Mouse (Mus musculus) ZHBTc4 (cell line): ENCODE measurements at regions not wholly inside any gene's neighbourhood (a gene's known extent, or its start where the extent isn't known, plus 50 kb on each side); places are given as distances from the start of the nearest gene placed in this dataset.
A peak's percentile ranks its signal among the peaks of the same experiment; 100 is the strongest.

ENCODE experiments used
- DNase-seq: peaks from one replicate; pipeline ENCODE4 v3.0.0-alpha.2; 2011; ENCODE audit warnings: low read depth, low spot score

DNA sequence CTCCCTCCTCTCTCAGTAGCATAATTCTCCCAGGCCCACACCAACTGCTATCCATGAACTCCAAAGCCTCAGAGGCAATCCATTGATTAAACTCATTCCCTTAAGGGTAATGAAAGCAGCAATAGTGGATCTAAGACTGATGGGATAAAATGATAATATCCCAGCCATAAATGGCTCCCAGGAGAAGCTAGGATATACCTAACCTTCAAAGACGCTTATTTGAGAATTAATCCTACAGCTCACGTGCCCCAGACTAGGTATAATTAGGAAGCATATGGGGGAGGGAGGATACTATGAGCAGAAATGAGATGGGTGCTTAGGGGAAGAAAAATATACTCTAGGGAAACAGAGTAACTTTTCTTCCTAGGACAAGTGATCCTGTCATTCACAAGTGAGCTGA, 52.8 kb upstream of the Rnf32 start:
- no peak for DNase-seq

DNA sequence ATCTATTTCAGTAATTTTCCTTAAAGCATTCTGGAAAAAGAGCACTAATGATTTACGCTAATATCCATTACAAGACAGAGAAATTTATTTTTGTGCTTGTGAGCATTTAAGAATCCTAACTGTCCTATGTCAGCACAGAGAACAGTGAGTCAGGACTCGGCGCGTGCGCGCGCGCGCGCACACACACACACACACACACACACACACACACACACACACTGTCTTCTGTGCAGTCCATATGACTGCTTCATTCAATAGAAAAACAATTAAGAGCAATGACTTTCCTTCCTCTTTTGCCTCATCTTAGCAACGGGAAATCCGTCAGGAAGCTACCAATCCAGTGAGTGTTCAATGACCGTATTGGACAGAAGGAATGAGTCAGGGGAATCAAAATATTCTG, 53.3 kb upstream of the Rnf32 start:
- no peak for DNase-seq

DNA sequence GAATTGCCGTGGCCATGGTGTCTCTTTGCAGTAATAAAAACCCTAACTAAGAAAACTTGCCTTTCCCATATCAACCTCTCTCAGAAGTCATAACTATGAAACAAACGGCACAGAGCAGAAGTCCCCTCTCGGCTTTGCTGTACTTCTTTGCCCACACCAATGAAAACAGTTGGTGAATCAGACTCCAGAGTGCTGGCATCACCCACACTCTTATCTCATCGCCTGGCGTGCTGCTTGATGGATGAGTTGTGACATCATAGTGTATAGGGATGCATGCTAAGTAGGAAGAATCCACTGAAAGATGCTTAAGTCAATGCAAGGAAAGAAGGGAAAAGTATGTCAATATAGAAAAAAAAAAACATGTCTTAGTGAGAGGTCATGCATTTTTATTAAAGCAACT, 58.3 kb upstream of the Rnf32 start:
- DNase-seq = no peak

DNA sequence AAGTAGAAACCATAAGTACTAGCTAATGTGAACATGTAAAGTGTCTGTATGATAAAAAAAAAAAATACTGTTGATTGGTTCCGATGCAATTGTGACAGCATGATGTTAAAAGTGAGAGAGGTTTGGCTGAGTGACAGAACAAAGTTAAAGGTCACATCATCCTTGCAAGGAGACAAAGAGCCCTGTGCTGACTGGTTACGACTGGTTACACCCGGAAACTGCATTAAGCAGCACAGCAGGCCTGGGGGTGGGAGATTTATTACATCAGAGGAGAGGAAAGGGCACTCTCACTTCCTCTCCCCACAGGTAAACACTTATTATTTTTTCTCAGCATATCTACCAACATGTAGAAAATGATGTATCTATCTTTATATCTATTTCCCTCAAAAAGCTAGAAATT, 63.5 kb upstream of the Rnf32 start:
- peak; percentile 72 for DNase-seq

DNA sequence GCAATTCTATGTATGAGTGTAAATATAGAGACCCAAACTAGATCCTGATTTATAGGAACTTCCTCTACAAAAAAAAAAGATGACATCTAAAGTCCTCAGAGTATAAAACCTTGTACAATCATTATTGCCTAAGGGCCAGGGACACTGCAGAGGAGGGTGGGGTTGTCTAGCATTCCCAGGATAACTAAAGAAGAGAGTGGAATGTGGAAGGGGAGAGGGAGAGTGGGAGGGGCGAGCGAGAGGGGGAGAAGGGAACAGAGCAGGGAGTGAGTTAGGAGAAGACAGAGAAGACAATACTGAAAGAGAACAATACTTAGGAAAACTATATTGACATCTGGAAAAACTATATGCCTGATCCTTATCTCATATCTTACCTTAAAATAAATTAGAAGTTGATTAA, 64.0 kb upstream of the Rnf32 start:
- peak; percentile 87 for DNase-seq

DNA sequence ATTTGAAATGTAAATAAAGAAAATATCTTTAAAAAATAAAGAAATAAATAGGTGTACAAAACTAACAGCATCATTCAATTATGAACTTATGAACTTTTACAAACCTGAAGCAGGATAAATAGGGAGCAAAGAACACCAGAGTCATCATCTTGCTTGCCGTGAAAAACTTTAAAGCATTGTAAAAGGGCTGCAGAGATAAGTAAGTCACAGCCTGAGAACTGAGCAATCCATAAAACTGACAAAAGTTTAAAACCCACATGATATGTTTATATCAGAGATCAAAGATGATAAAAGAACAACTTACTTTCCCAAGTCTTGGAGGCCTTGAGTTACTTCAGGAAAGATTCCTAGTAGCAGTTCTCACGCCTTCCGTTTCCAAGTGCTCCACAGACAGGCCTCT, 66.1 kb upstream of the Rnf32 start:
- no peak for DNase-seq

DNA sequence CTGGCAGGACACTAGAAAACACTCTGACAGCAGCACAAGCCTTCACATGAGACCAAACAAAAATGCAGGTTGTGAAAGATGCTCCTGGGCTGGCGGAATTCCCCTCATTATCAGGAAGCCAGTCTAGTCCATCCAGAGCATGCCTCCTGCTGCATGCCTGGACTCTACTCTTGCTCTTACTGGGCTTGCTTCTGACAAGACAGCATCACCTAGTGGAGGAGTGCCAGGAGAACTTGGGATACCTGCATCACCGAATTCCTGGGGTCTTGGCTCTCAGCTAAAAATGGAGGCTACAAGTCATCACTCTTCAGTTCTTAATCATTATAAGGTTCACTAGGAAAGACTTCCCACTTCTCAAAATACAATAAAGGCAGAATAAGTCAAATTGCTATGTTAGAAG, 78.8 kb upstream of the Rnf32 start:
- no peak for DNase-seq

DNA sequence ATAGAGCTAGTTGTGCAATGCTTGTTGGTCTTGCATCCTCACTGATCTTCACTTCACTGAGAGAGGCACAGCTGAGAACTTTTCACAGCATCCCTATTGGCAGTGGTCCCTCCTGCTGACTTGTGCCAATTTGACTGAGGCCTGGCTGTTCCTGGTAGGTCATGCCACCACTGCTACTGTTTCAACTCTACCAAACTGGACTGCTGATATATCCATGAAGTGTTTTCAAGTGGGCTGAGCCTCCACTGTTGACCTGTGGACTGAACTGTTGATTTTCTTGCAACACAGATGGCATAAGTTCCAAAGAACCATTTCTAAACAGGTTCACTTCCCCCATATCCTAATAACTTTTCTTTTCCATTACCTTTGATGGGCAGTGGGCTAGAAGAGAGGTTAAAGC, 83.3 kb upstream of the Rnf32 start:
- DNase-seq = no peak

DNA sequence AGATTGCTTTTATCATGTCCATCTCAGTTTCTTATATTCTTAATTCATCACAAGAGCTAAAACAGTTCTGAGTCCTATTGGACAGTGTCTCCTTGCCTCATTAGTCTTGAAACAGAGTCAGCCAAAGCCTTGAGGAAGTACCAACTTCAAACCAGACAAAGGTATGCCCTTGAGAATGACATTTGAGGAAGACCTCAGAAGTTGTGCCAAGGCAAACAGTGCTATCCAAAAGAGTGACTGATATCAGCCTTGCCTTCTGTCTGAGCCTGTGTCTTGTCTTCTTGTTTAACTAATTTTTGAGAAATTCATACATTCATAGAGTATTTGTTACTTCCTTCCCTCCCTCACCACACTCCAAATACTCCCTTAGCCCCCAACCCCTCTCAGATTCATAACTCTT, 88.5 kb upstream of the Rnf32 start:
- no peak for DNase-seq

DNA sequence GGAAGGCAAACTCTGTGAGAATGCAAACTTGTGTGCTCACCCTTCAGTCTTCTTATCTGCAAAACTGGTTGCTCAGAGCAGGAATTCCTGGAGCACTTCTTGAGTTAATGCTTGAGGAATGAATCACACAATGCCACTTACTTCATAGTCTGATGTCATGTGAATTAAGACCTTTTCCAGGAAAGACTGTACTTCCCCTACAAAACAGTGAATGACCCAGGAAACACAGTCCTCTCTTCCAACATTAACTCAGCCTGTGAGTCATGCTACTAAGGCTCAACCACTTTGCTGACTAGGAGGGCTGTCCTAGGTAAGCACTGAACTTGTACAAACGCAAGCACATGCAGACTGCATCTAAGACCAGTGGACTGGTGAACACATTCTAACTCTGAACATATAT, 112.5 kb upstream of the Rnf32 start:
- no peak for DNase-seq

DNA sequence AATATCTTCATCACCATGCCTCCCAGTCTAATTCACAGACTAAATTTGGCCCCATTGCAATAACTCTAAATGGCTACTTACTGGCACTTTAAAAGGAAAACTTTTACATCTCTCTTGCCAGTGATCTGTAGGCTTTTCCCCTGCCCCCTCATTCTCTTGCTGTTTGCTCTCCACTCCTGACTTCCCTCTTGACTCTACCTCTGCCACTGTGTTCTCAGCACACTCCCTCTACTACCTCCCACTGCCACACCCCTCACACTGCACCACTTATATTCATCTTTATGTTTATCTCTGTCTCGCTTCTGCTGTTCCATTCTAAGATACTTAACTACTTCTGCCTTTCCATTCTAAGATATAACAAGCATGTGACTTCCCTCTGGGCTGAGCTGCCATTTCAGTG, 141.4 kb upstream of the Rnf32 start:
- no peak for DNase-seq

DNA sequence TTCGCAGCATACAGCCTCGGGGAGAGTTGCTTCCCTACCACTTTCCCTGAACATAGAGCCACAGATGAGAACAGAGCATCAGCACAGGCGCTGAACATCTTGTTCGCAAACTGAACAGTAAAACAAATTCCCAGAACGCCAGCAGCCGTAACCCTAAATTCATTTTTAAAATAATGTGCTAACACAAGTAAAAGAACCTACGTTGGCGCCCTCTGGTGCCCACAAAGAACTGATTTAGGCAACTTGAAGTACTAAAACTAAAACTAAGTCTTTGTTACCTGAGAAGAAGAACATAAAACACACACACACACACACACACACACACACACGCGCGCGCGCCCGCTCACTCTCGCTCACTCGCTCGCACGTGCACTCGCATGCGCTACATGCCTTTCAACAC, 159.2 kb upstream of the Rnf32 start:
- peak; percentile 37 for DNase-seq

DNA sequence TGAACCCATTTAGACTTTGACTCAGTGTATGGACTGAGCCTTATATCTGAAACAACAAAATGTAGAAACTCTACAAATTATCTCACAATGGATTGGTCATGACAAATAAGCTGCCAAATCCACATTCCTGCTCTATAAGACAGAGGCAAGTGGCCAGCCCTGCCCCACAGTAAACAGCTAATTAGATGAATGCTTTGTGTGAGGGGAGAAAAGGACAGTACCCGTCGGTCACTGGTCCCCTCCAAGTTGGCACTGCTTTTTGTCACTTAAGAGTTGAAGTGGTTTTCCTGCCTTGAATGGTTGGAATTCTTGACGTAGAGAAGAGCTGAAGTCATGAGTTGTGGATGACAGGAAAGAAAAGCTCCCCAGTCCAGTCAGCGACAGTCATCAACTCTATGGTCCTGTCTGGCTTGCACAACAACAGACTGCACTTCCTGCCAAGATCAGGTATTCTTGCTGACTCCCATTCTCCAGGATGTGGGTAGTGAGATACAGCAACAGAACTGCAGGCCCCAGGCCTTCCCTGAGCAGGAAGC, 162.3 kb upstream of the Rnf32 start:
- DNase-seq = no peak

DNA sequence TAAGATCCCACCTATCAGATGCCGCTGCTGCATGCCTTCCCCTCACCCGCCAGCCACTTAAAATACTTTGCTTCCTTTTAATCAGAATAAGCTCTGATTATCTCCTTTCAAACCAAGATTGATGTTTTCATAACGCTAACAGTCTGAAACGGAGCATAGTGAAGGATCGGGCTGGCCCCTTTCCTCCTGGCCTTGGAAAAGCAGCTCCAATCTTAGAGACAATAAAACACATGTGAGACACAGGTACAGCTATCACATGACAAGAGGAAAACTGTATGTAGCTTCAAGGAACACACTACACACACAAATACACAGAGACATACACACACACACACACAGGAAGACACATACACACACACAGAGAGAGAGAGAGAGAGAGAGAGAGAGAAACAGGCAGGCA, 165.3 kb upstream of the Rnf32 start:
- DNase-seq = no peak

DNA sequence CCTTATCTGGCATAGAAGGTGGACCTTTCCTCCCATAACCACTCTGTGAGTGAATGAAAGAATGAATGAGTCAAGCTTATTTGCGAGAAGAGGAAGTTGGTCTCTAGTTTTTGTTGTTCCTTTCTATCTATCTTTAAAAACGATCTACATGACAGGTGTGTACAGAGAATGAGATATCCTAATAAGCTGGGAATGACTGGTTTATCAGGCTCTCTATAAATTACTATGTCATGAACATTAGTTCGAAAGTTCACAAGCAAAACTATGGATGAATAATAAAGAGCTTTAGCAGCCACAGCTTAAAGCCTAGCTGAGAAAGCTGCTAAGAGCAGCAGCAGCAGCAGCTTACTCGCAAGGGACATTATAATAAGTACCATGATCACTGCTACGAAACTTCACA, 165.8 kb upstream of the Rnf32 start:
- DNase-seq = no peak

DNA sequence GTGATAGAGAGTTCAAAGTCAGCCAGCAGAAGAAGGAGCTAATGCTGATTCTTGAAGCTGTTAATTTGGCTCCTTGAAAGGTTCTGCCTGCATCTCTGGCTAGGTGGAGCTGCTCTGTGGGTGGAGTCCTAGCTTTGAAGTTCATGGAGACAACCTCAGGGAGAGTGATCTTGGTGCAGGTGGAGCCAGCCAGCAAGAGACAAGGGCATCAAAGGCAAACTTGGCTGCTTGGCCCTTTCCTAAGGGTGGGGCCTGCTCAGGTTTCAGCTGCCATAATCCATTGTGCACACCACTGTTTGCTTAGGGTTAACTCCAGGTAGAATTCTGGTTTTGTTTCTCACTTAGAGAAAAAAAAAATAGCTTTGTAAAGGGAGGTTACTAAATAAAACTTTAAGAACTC, 170.7 kb upstream of the Rnf32 start:
- DNase-seq = peak; percentile 52

DNA sequence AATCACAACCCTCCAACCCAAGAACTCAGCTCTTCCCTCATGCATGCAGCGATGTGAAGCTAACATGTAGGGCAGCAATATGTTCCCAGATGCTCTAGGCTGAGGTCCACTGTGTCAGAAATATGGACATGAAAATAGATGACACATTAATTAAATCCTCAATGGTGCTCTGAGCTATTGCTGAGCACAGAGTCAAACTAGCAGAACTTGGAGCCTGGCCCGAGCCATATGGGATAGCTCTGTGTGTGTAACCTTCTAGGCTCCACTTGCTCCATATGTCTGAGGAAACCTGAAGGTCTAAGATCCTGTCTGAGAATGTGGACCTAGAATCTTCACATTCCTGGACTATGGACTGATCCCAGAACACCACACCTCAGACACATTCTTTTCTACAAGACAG, 203.0 kb upstream of the Rnf32 start:
- no peak for DNase-seq

DNA sequence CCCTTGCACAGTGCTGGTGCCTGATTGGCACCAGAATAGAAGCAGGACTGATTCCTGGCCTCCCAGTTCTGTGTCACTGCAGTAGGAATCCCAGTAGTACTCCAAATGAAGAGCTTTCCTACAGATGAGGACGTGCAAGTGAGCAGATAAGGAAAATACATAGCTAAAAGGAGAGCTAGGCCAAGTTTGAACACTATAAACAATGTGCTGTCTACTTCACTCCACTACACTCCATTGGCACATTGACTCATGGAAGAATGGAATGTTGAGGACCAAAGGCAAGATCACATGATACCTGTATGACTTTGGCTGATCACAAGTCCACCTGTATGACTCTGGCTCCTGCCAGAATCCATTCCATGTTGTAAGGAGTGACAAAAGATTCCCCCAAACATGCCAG, 215.9 kb upstream of the Rnf32 start:
- no peak for DNase-seq

DNA sequence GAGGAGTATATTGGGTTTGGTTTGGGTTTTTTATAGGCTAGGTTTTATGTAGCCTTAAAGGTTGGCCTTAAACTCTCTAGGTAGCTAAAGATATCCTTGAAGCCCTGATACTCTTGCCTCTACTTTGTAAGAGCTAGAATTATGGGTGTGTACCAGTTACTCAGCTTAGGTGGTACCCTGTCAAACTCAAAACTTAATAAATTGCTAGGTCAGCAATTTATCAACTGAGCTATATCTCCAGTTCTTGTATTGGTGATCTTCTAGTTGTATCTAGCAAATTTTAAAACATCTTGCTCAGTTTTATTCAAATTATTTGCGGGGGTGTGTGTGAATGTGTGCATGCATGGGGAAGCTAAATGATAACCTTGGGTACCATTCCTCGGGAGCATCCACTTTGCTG, 225.4 kb upstream of the Rnf32 start:
- DNase-seq = no peak

DNA sequence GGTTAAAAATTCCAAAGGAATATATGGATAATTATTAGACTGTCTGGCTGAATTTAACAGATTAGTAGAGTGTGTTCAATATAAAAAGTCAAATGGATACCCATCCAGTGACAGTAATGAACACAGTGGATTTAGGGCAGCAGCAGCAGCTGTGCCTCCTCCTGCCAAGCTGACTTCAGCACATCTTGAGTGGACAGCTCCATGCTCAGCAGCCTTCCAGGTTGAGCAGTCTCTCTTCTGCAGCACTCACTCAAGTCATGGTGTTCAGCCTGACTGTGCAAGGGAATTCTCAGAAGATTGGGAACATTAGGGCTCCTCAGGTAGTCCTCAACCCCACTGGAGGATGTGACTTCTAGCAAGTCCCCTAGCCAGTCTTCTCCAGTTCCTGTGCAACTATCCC, 240.8 kb upstream of the Rnf32 start:
- DNase-seq = peak; percentile 51

DNA sequence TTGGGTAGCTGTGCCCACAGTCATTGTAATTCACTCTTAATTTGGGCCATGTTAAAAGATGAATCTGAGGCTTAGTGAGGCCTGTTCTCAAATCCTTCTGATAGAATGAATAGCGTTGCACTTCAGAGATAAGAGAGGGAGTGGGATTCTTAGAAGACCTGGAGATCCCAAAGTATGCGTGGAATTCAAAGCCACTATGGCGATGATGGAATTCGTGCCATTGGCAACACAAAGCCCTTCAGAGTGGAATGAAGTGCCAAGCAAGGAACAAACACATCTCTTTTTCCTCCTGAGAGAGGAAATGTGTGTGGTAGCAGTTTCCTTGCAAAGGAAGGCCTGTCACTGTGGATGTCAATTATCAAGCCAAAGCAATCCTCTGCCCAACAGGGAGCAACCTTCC, 248.3 kb upstream of the Rnf32 start:
- peak; percentile 6 for DNase-seq

DNA sequence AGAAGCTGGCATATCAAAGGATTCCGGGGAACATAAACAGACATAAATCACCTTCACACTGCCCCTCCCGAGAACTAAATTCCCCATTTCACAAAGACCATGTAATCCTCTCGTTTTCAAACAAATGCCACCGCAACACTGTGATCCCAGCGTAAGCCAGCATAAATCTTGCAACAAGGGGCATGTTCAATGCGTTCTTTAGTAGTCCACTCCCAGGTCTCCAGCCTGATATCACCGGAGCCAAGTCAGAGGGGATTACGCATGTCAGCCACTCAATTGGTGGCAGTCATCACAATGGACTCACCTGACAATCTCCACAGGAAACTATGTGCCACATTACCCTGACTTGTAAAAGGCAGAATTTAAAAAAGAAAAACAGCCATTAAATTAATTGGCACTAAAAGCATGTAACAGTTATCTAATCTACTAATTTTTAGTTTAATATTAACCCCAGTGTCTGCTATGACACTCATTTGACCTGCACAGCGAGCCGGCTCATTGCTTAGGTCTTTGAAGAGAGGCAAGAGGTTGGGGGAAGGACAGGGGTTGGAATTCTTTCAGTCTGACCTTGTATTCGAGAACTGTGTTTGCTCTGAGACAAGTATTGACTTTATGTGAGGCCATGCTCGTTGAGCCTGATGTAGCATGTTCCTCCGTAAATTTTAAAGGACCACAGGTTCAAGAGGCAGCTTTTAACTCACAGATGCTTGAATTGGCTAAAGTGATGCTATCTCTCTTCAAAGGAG, 252.0 kb upstream of the Rnf32 start:
- DNase-seq = no peak

DNA sequence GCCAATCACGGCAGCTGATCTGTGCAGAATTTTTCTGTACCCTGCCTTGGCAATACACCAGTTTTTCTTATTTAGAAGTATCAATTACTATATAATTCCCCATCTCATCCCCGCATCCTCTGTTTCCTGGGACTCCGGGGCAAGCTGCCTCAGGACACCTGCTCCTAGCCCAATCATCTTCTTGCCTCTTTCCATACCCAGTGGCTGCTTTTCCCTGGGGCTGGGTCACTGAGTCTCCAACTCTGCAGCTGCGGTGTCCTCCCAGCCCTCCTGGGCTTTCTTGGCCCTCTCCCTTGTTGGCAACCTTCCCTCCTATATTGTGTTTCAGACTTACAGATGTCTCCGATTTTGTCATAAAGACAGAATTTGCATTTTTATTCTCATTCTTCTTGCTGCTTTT, 254.8 kb upstream of the Rnf32 start:
- no peak for DNase-seq
